Mouse (Mus musculus): ENCODE data around the gene Cd47.

DNA sequence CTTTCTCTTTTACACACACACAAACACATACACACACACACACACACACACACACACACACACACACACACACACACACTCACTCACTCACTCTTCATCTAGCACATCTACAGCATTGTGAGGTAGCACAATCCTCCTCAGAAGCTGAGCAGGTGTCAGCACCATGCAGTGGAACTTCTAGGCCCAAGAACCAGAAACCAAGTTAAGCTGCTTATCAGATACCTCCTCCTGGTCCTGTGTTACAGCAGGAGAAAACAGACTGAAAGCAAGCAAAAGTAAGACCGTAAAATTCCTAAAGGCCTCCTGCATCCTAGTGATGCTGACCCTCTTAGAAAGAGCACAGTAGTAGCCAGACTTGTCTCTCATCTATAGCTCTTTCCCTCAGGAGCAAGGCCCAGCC is 67.9 kb downstream of the Cd47 start:
- TF ChIP-seq POLR2A (IDR thresholded peaks at IDR 0.05; ENCODE audit: low read depth, low read length) (no peak), CTCF (conservative IDR thresholded peaks at IDR 0.05 in 1 of 2, IDR thresholded peaks at IDR 0.05 in 1 of 2; ENCODE audit: low read depth in 2 of 2, low read length in 2 of 2) (no peak), HCFC1 (IDR thresholded peaks at IDR 0.05; ENCODE audit: low read depth, low read length) (no peak)
